Mouse (Mus musculus) hindbrain, embryonic 15.5 days (tissue): Measurements from ENCODE around the gene Enpp1. TPM values are rescaled to one million over a fixed set of nuclear protein-coding genes. Genes with fewer than 3 reads are reported as not detected.

ENCODE experiments used
- ATAC-seq: fragments of 200-750 bp; cut with Nextera tagmentation; 2 replicates; pipeline ENCODE4 v1.8.0; 2017; ENCODE audit warnings: low read depth, moderate number of reproducible peaks, moderate TSS enrichment; ENCODE audit not compliant: low FRiP score
- H3K27ac ChIP-seq: fragments of 300-500 bp; sonication (generic); replicated peaks from 2 replicates; pipeline ENCODE4 v1.5.1; 2015; ENCODE audit warnings: mild to moderate bottlenecking, inconsistent platforms
- H3K27me3 ChIP-seq: fragments of 300-500 bp; sonication (generic); 2 replicates; pipeline ENCODE4 v1.6.1; 2015; ENCODE audit warnings: control low read depth, inconsistent platforms
- H3K36me3 ChIP-seq: fragments of 300-500 bp; sonication (generic); 2 replicates; pipeline ENCODE4 v1.6.1; 2015; ENCODE audit warnings: control low read depth, inconsistent platforms
- H3K4me1 ChIP-seq: fragments of 300-500 bp; sonication (generic); replicated peaks from 2 replicates; pipeline ENCODE4 v1.6.1; 2015; ENCODE audit warnings: control low read depth, inconsistent platforms
- H3K4me2 ChIP-seq: fragments of 300-500 bp; sonication (generic); 2 replicates; pipeline ENCODE4 v1.6.1; 2015; ENCODE audit warnings: moderate library complexity, mild to moderate bottlenecking, inconsistent platforms
- H3K4me3 ChIP-seq: fragments of 300-500 bp; sonication (generic); 2 replicates; pipeline ENCODE4 v1.5.1; 2015; ENCODE audit warnings: mild to moderate bottlenecking, inconsistent platforms
- H3K9ac ChIP-seq: fragments of 300-500 bp; sonication (generic); 2 replicates; pipeline ENCODE4 v1.6.1; 2015; ENCODE audit warnings: inconsistent platforms
- H3K9me3 ChIP-seq: fragments of 300-500 bp; sonication (generic); 2 replicates; pipeline ENCODE4 v1.6.1; 2016; ENCODE audit warnings: control low read depth, inconsistent platforms
- WGBS: fragments of 180-500 bp; shearing (Covaris S2); methylation state at CpG from one replicate; pipeline ENCODE4 v1.1.7; 2015; 5-methylcytosine and 5-hydroxymethylcytosine counted together
- polyA plus RNA-seq: library from polyadenylated mRNA; unstranded; fragments of >200 nt; fragmentation: Nextera tagmentation; extraction: Ambion mirVana; gene quantifications from 2 replicates; pipeline ENCODE4 v1.2.1, GENCODE M21; 2015

Gene Enpp1
- 3.7 and 4.1 TPM in 2 replicates for polyA plus RNA-seq

GRCm38 (mm10) chr10:24711480-24712366, at the start of gene Enpp1:
Gene Enpp1, minus strand, starts transcription at chr10:24712159.
- WGBS, result 1% methylated on average over 79 of the region's 79 CpGs
- peak within 1 kb of the TSS; percentile 99 for H3K4me2 ChIP-seq
- H3K4me1 ChIP-seq, result peaks cover 18% of the 10 kb centered on the region
- no peaks in the 10 kb centered on the region for H3K36me3 ChIP-seq
- peaks cover 10% of the 10 kb centered on the region; the same call in 1 of the 2 replicates for H3K27me3 ChIP-seq
- H3K9ac ChIP-seq, result peak within 1 kb of the TSS; percentile 59
- peak; percentile 90 for ATAC-seq
- H3K4me3 ChIP-seq, result peak within 1 kb of the TSS; percentile 62
- no peak within 1 kb of the TSS for H3K27ac ChIP-seq
- no peaks in the 10 kb centered on the region for H3K9me3 ChIP-seq

GRCm38 (mm10) chr10:24758326-24758915, 46.5 kb upstream of the Enpp1 start:
- no peaks in the 10 kb centered on the region for H3K27me3 ChIP-seq
- no peaks in the 10 kb centered on the region for H3K9me3 ChIP-seq
- whole genome bisulfite sequencing, result 64% methylated on average over 8 of the region's 8 CpGs
- H3K27ac ChIP-seq, result no peak overlapping the region
- ATAC-seq, result no peak
- no peaks in the 10 kb centered on the region for H3K36me3 ChIP-seq
- no peak overlapping the region for H3K9ac ChIP-seq
- H3K4me2 ChIP-seq, result no peak overlapping the region
- H3K4me3 ChIP-seq, result no peak overlapping the region
- no peaks in the 10 kb centered on the region for H3K4me1 ChIP-seq

- ATAC-seq, result no peak
Measured at GRCm38 (mm10) chr10:24754874-24755540, 43.0 kb upstream of the Enpp1 start.

GRCm38 (mm10) chr10:24754251-24754835, 42.4 kb upstream of the Enpp1 start:
- Histone ChIP-seq H3K9me3 (no peaks in the 10 kb centered on the region), H3K4me3 (peak overlapping the region; percentile 13), H3K9ac (no peak overlapping the region), H3K36me3 (no peaks in the 10 kb centered on the region), H3K27ac (no peak overlapping the region), H3K27me3 (no peaks in the 10 kb centered on the region), H3K4me1 (no peaks in the 10 kb centered on the region), H3K4me2 (peak overlapping the region; percentile 44)
- no peak for ATAC-seq
- 53% methylated on average over 11 of the region's 11 CpGs for WGBS

More at GRCm38 (mm10) chr10:24754874-24755540, 43.0 kb upstream of the Enpp1 start:
- H3K9me3 ChIP-seq, result no peaks in the 10 kb centered on the region
- H3K4me3 ChIP-seq, result no peak overlapping the region
- no peaks in the 10 kb centered on the region for H3K4me1 ChIP-seq
- H3K27ac ChIP-seq, result no peak overlapping the region
- H3K9ac ChIP-seq, result no peak overlapping the region
- H3K27me3 ChIP-seq, result no peaks in the 10 kb centered on the region
- WGBS, result 38% methylated on average over 9 of the region's 9 CpGs
- H3K4me2 ChIP-seq, result peak overlapping the region; percentile 44; the same call in 1 of the 2 replicates
- no peaks in the 10 kb centered on the region for H3K36me3 ChIP-seq

GRCm38 (mm10) chr10:24753536-24754250, 41.7 kb upstream of the Enpp1 start:
- H3K4me2 ChIP-seq, result peak overlapping the region; percentile 44
- H3K36me3 ChIP-seq, result no peaks in the 10 kb centered on the region
- H3K9ac ChIP-seq, result no peak overlapping the region
- H3K4me3 ChIP-seq, result no peak overlapping the region
- no peaks in the 10 kb centered on the region for H3K27me3 ChIP-seq
- WGBS, result 78% methylated on average over 16 of the region's 16 CpGs
- H3K27ac ChIP-seq, result no peak overlapping the region
- H3K4me1 ChIP-seq, result no peaks in the 10 kb centered on the region
- H3K9me3 ChIP-seq, result no peaks in the 10 kb centered on the region
- ATAC-seq, result no peak

GRCm38 (mm10) chr10:24742950-24743487, 31.1 kb upstream of the Enpp1 start:
- H3K4me3 ChIP-seq, result no peak overlapping the region
- H3K27ac ChIP-seq, result no peak overlapping the region
- no peaks in the 10 kb centered on the region for H3K27me3 ChIP-seq
- no peak for ATAC-seq
- H3K9ac ChIP-seq, result no peak overlapping the region
- H3K36me3 ChIP-seq, result no peaks in the 10 kb centered on the region
- 83% methylated on average over 13 of the region's 13 CpGs for WGBS
- no peaks in the 10 kb centered on the region for H3K4me1 ChIP-seq
- H3K4me2 ChIP-seq, result no peak overlapping the region
- no peaks in the 10 kb centered on the region for H3K9me3 ChIP-seq

- ATAC-seq, result no peak
- H3K4me3 ChIP-seq, result no peak overlapping the region
- no peaks in the 10 kb centered on the region for H3K36me3 ChIP-seq
- no peak overlapping the region for H3K27ac ChIP-seq
- no peaks in the 10 kb centered on the region for H3K4me1 ChIP-seq
- no peaks in the 10 kb centered on the region for H3K9me3 ChIP-seq
- no peak overlapping the region for H3K4me2 ChIP-seq
- H3K27me3 ChIP-seq, result no peaks in the 10 kb centered on the region
- H3K9ac ChIP-seq, result no peak overlapping the region
- 69% methylated on average over 7 of the region's 7 CpGs for WGBS
Measured at GRCm38 (mm10) chr10:24741229-24742198, 29.6 kb upstream of the Enpp1 start.

- Histone ChIP-seq H3K9ac (no peak overlapping the region), H3K4me1 (no peaks in the 10 kb centered on the region), H3K27ac (no peak overlapping the region), H3K27me3 (no peaks in the 10 kb centered on the region), H3K9me3 (no peaks in the 10 kb centered on the region), H3K4me3 (no peak overlapping the region), H3K36me3 (no peaks in the 10 kb centered on the region), H3K4me2 (no peak overlapping the region)
- 87% methylated on average over 2 of the region's 2 CpGs for WGBS
- no peak for ATAC-seq
Measured at GRCm38 (mm10) chr10:24739171-24739570, 27.2 kb upstream of the Enpp1 start.

GRCm38 (mm10) chr10:24738456-24738855, 26.5 kb upstream of the Enpp1 start:
- no peaks in the 10 kb centered on the region for H3K27me3 ChIP-seq
- H3K9ac ChIP-seq, result no peak overlapping the region
- no peak for ATAC-seq
- no peak overlapping the region for H3K27ac ChIP-seq
- no peak overlapping the region for H3K4me2 ChIP-seq
- no peaks in the 10 kb centered on the region for H3K4me1 ChIP-seq
- no peaks in the 10 kb centered on the region for H3K9me3 ChIP-seq
- no peaks in the 10 kb centered on the region for H3K36me3 ChIP-seq
- no peak overlapping the region for H3K4me3 ChIP-seq
- WGBS, result 70% methylated on average over 2 of the region's 2 CpGs

GRCm38 (mm10) chr10:24735027-24735777, 23.2 kb upstream of the Enpp1 start:
- no peak for ATAC-seq
- 92% methylated on average over 5 of the region's 5 CpGs for WGBS
- Histone ChIP-seq H3K4me1 (peaks cover 9% of the 10 kb centered on the region), H3K9ac (no peak overlapping the region), H3K4me2 (no peak overlapping the region), H3K4me3 (no peak overlapping the region), H3K27me3 (no peaks in the 10 kb centered on the region), H3K36me3 (no peaks in the 10 kb centered on the region), H3K9me3 (no peaks in the 10 kb centered on the region), H3K27ac (no peak overlapping the region)
